Mouse (Mus musculus) CH12.LX (cell line): Measurements from ENCODE around the gene Tanc1. TPM values are rescaled to one million over a fixed set of nuclear protein-coding genes. Genes with fewer than 3 reads are reported as not detected.

ENCODE experiments used
- DNase-seq: peaks from one replicate; pipeline ENCODE4 v3.0.0-alpha.2; 2013; ENCODE audit errors: extremely low read depth
- H3K27ac ChIP-seq: 2 replicates; pipeline ENCODE4 v1.5.1; 2012; ENCODE audit warnings: low read depth, mild to moderate bottlenecking, control low read depth, moderate library complexity; ENCODE audit not compliant: insufficient read depth
- H3K27me3 ChIP-seq: replicated peaks from 2 replicates; pipeline ENCODE3; 2012; ENCODE audit warnings: inconsistent platforms
- H3K36me3 ChIP-seq, 2 experiments: replicated peaks in 1 of 2; 2 replicates each; pipeline versions ENCODE3 to v1.6.1; 2012; ENCODE audit warnings: inconsistent platforms in 1 of 2, low read length in 1 of 2, mild to moderate bottlenecking in 1 of 2, mixed read lengths in 1 of 2, moderate library complexity in 1 of 2; ENCODE audit not compliant: control insufficient read depth in 1 of 2, insufficient read depth in 1 of 2
- H3K4me1 ChIP-seq, 2 experiments: 2 replicates each; pipeline ENCODE4 v1.6.1; 2012; ENCODE audit warnings: inconsistent platforms in 1 of 2, moderate library complexity in 1 of 2; ENCODE audit not compliant: insufficient read depth in 2 of 2, control insufficient read depth in 1 of 2
- H3K4me2 ChIP-seq: 2 replicates; pipeline ENCODE4 v1.6.1; 2012; ENCODE audit warnings: low read depth, mild to moderate bottlenecking, control low read depth; ENCODE audit not compliant: poor library complexity, insufficient read depth, severe bottlenecking
- H3K4me3 ChIP-seq, 3 experiments: fragments of 150-350 bp in 1 of 3; sonication (generic) in 1 of 3; replicated peaks in 1 of 3; 2 replicates each; pipeline versions ENCODE3 to v1.5.1; 2011 to 2012; ENCODE audit warnings: low read depth in 2 of 3, low read length in 2 of 3, mild to moderate bottlenecking in 2 of 3, moderate library complexity in 2 of 3, control low read depth in 1 of 3, improper control_type of control experiment in 1 of 3, inconsistent platforms in 1 of 3, mixed read lengths in 1 of 3; ENCODE audit not compliant: poor library complexity in 1 of 3
- H3K79me2 ChIP-seq: replicated peaks from 2 replicates; pipeline ENCODE4 v1.6.1; 2012; ENCODE audit warnings: mild to moderate bottlenecking, moderate library complexity; ENCODE audit not compliant: control insufficient read depth, poor library complexity, insufficient read depth, severe bottlenecking; ENCODE audit errors: extremely low read depth
- H3K9ac ChIP-seq: 2 replicates; pipeline ENCODE4 v1.6.1; 2012; ENCODE audit warnings: low read depth, mild to moderate bottlenecking, control low read depth, moderate library complexity; ENCODE audit not compliant: insufficient read depth
- H3K9me3 ChIP-seq: replicated peaks from 2 replicates; pipeline ENCODE3; 2012; ENCODE audit warnings: low read length, inconsistent platforms, mixed read lengths
- BHLHE40 ChIP-seq: IDR thresholded peaks from 2 replicates; pipeline ENCODE4 v1.6.1; 2011; ENCODE audit warnings: mild to moderate bottlenecking, low read depth, low read length, improper control_type of control experiment
- CHD2 ChIP-seq: IDR thresholded peaks from 2 replicates; pipeline ENCODE4 v1.6.1; 2011; ENCODE audit warnings: low read length, improper control_type of control experiment
- CTCF ChIP-seq, 2 experiments: IDR thresholded peaks in 1 of 2; conservative IDR thresholded peaks in 1 of 2; 2 replicates each; pipeline ENCODE4 v1.5.1; 2011 to 2012; ENCODE audit warnings: low read depth in 2 of 2, low read length in 2 of 2, improper control_type of control experiment in 1 of 2, inconsistent platforms in 1 of 2, mild to moderate bottlenecking in 1 of 2, moderate library complexity in 1 of 2
- ELF1 ChIP-seq: IDR thresholded peaks from 2 replicates; pipeline ENCODE4 v1.6.1; 2014; ENCODE audit warnings: low read depth, mild to moderate bottlenecking, inconsistent platforms, low read length, improper control_type of control experiment
- EP300 ChIP-seq: IDR thresholded peaks from 2 replicates; pipeline ENCODE4 v1.6.1; 2011; ENCODE audit warnings: low read length, improper control_type of control experiment
- ETS1 ChIP-seq: conservative IDR thresholded peaks from 2 replicates; pipeline ENCODE4 v1.6.1; 2012; ENCODE audit warnings: low read depth, mild to moderate bottlenecking, inconsistent platforms, low read length, improper control_type of control experiment, moderate library complexity
- HCFC1 ChIP-seq: IDR thresholded peaks from 2 replicates; pipeline ENCODE4 v1.6.1; 2012; ENCODE audit warnings: low read depth, mild to moderate bottlenecking, inconsistent platforms, low read length, improper control_type of control experiment
- IRF4 ChIP-seq: IDR thresholded peaks from 2 replicates; pipeline ENCODE4 v1.6.1; 2014; ENCODE audit warnings: low read depth, mild to moderate bottlenecking, inconsistent platforms, low read length, improper control_type of control experiment
- JUN ChIP-seq: IDR thresholded peaks from 2 replicates; pipeline ENCODE4 v1.6.1; 2011; ENCODE audit warnings: low read depth, mild to moderate bottlenecking, low read length, improper control_type of control experiment, moderate library complexity; ENCODE audit not compliant: insufficient read depth
- KAT2A ChIP-seq: IDR thresholded peaks from 2 replicates; pipeline ENCODE4 v1.6.1; 2012; ENCODE audit warnings: low read length, improper control_type of control experiment, inconsistent platforms; ENCODE audit not compliant: insufficient replicate concordance
- MAFK ChIP-seq: IDR thresholded peaks from 2 replicates; pipeline ENCODE4 v1.6.1; 2011; ENCODE audit warnings: low read length, improper control_type of control experiment; ENCODE audit not compliant: insufficient replicate concordance
- MAX ChIP-seq: IDR thresholded peaks from 2 replicates; pipeline ENCODE4 v1.6.1; 2011; ENCODE audit warnings: low read length, improper control_type of control experiment
- MAZ ChIP-seq: IDR thresholded peaks from 2 replicates; pipeline ENCODE4 v1.6.1; 2012; ENCODE audit warnings: low read depth, mild to moderate bottlenecking, inconsistent platforms, low read length, improper control_type of control experiment, moderate library complexity
- MYC ChIP-seq: IDR thresholded peaks from 2 replicates; pipeline ENCODE4 v1.6.1; 2011; ENCODE audit warnings: low read depth, mild to moderate bottlenecking, improper control_type of control experiment, low read length
- POLR2A ChIP-seq: IDR thresholded peaks from 2 replicates; pipeline ENCODE4 v1.6.1; 2011; ENCODE audit warnings: low read depth, mild to moderate bottlenecking, improper control_type of control experiment, low read length
- RCOR1 ChIP-seq: conservative IDR thresholded peaks from 2 replicates; pipeline ENCODE4 v1.6.1; 2012; ENCODE audit warnings: low read depth, mild to moderate bottlenecking, inconsistent platforms, low read length, improper control_type of control experiment
- SIN3A ChIP-seq: IDR thresholded peaks from 2 replicates; pipeline ENCODE4 v1.6.1; 2012; ENCODE audit warnings: low read length, improper control_type of control experiment, inconsistent platforms
- TCF12 ChIP-seq: IDR thresholded peaks from 2 replicates; pipeline ENCODE4 v1.6.1; 2014; ENCODE audit warnings: low read depth, mild to moderate bottlenecking, inconsistent platforms, low read length, improper control_type of control experiment
- USF1 ChIP-seq: IDR thresholded peaks from 2 replicates; pipeline ENCODE4 v1.6.1; 2014; ENCODE audit warnings: low read depth, mild to moderate bottlenecking, inconsistent platforms, low read length, improper control_type of control experiment
- ZMIZ1 ChIP-seq: IDR thresholded peaks from 2 replicates; pipeline ENCODE4 v1.6.1; 2012; ENCODE audit warnings: low read depth, mild to moderate bottlenecking, inconsistent platforms, low read length, improper control_type of control experiment
- ZNF384 ChIP-seq: IDR thresholded peaks from 2 replicates; pipeline ENCODE4 v1.6.1; 2012; ENCODE audit warnings: low read depth, low read length, improper control_type of control experiment, inconsistent platforms
- dilution Hi-C: fragments of 300-500 bp; cut with MboI; formaldehyde crosslinking; loops from 2 replicates; pipeline ENCODE4 v1.14.3; 2020; ENCODE audit warnings: low sequenced_read_pairs; ENCODE audit not compliant: extremely low pct_unique_long_range_greater_than_20kb, extremely low pct_ligation_motif_present
- in situ Hi-C: fragments of 300-500 bp; cut with MboI; formaldehyde crosslinking; loops from 3 replicates; pipeline ENCODE4 v1.14.3; 2019; ENCODE audit warnings: low sequenced_read_pairs, low pct_ligation_motif_present, low pct_unique_long_range_greater_than_20kb, mixed read lengths
- polyA plus RNA-seq: library from polyadenylated mRNA; unstranded; fragments of >175 nt; gene quantifications from 2 replicates; pipeline ENCODE4 v1.2.1, GENCODE M21; 2012; ENCODE audit warnings: low read depth; ENCODE audit not compliant: insufficient read length
- total RNA-seq, 2 experiments: library from RNA; depleted of rRNA; stranded (reverse); fragments of 300-350 nt in 1 of 2; fragments of >200 nt in 1 of 2; gene quantifications; 2 replicates each; pipeline ENCODE4 v1.2.3; 2012 to 2014

Tanc1 gene
- total and polyA plus RNA-seq, 3 experiments: 0.08 to 0.21 (median 0.08) TPM

GRCm38 (mm10) chr2:59775820-59776219 is 164.0 kb downstream of the Tanc1 start:
- TF ChIP-seq MAZ (no peak), CTCF (conservative IDR thresholded peaks at IDR 0.05 in 1 of 2, IDR thresholded peaks at IDR 0.05 in 1 of 2; ENCODE audit: low read depth in 2 of 2, low read length in 2 of 2) (no peak), RCOR1 (no peak), SIN3A (no peak), TCF12 (no peak), BHLHE40 (no peak), POLR2A (no peak), MAFK (no peak), ETS1 (no peak), ZNF384 (no peak), ZMIZ1 (no peak), CHD2 (no peak), HCFC1 (no peak), MAX (no peak), JUN (no peak), EP300 (no peak), USF1 (no peak), MYC (no peak)
- Histone ChIP-seq H3K79me2 (no peaks in the 10 kb centered on the region), H3K4me1 (peaks cover 0 to 2% of the 10 kb centered on the region in 2 experiments; a peak in 1 of 4 replicates), H3K4me3 (no peak overlapping the region), H3K36me3 (no peaks in the 10 kb centered on the region), H3K27ac (no peak overlapping the region), H3K9me3 (no peaks in the 10 kb centered on the region), H3K27me3 (no peaks in the 10 kb centered on the region), H3K9ac (no peak overlapping the region), H3K4me2 (no peak overlapping the region)
- DNase-seq: no peak
- in situ Hi-C loops: no loop called here
- dilution Hi-C loops: no loop called here

GRCm38 (mm10) chr2:59779355-59779754 is 167.5 kb downstream of the Tanc1 start:
- H3K79me2 ChIP-seq: no peaks in the 10 kb centered on the region
- in situ Hi-C loops (no loop called here), dilution Hi-C loops (no loop called here)
- H3K9ac ChIP-seq: no peak overlapping the region
- TF ChIP-seq JUN: no peak
- TF ChIP-seq ELF1: no peak
- no peak for TF ChIP-seq IRF4
- TF ChIP-seq POLR2A: no peak
- no peak for TF ChIP-seq KAT2A
- H3K9me3 ChIP-seq: no peaks in the 10 kb centered on the region
- no peak overlapping the region for H3K4me2 ChIP-seq
- no peak overlapping the region for H3K27ac ChIP-seq
- H3K27me3 ChIP-seq: no peaks in the 10 kb centered on the region
- no peak overlapping the region for H3K4me3 ChIP-seq
- H3K4me1 ChIP-seq: peaks cover 0 to 3% of the 10 kb centered on the region in 2 experiments; a peak in 1 of 4 replicates
- H3K36me3 ChIP-seq: no peaks in the 10 kb centered on the region
- DNase-seq: no peak
